Mouse (Mus musculus) G1E (cell line): ENCODE data around the gene Slc13a5.

Source experiments
- CTCF ChIP-seq: IDR thresholded peaks from 2 replicates; pipeline ENCODE4 v1.5.1; 2012; ENCODE audit warnings: low read depth, low read length, inconsistent platforms, mixed read lengths
- GATA1 ChIP-seq: IDR thresholded peaks from 2 replicates; pipeline ENCODE4 v1.6.1; 2012; ENCODE audit warnings: borderline replicate concordance, low read length, inconsistent platforms, mixed read lengths
- POLR2AphosphoS5 ChIP-seq: IDR thresholded peaks from 2 replicates; pipeline ENCODE4 v1.6.1; 2012; ENCODE audit warnings: low read depth, low read length, inconsistent platforms; ENCODE audit not compliant: insufficient replicate concordance
- TAL1 ChIP-seq: conservative IDR thresholded peaks from 2 replicates; pipeline ENCODE4 v1.6.1; 2012; ENCODE audit warnings: low read depth, low read length, inconsistent platforms, mixed read lengths

- TF ChIP-seq CTCF (no peak), GATA1 (no peak), POLR2AphosphoS5 (no peak), TAL1 (no peak)
These were observed 19.6 kb upstream of the Slc13a5 start for GRCm38 (mm10) chr11:72286651-72287050.
